Mouse (Mus musculus): ENCODE measurements around the gene Thap3.

DNA sequence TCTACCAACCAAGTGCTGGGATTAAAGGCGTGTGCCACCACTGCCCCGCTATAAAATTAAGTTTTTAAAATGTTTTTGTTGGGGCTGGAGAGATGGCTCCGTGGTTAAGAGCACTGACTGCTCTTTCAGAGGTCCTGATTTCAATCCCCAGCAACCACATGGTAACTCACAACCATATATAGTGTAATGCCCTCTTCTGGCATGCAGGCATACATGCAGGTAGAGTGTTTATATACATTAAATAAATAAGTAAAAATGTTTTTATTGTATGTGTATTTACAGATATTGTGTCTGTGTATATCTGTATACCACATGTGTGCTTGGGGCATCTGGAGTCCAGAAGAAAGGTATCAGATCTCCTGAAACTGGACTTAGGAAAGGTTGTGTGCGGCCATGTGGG, 12.5 kb upstream of the Thap3 start:
- TF ChIP-seq CTCF (IDR thresholded peaks at IDR 0.05; ENCODE audit: low read depth, low read length), result no peak
- no peak for TF ChIP-seq POLR2A (IDR thresholded peaks at IDR 0.05; ENCODE audit: insufficient read depth, low read length)

Data from ES-Bruce4 (cell line).